Mouse (Mus musculus) gastrocnemius, postnatal 25 days (tissue): ENCODE results near the gene Il11. TPM values are rescaled to one million over a fixed set of nuclear protein-coding genes. Genes with fewer than 3 reads are reported as not detected.
"Not testable (repeated sequence)": the region's sequence is repeated elsewhere in the genome, so short reads cannot be mapped to it uniquely, and the experiment has no call there.

Experiments
- DNase-seq: peaks from one replicate; pipeline ENCODE4 v3.0.0; 2022
- long read RNA-seq, 2 experiments: library from polyadenylated mRNA; stranded (forward); transcript quantifications; one replicate each; pipeline ENCODE4 v2.0.0; 2021
- total RNA-seq, 2 experiments: library from RNA; stranded (reverse); gene quantifications; 1 replicate in 1 of 2; 2 replicates in 1 of 2; pipeline ENCODE4 v1.2.3; 2021

Gene Il11
- not detected for total RNA-seq
- long read RNA-seq, experiment 1, partial matches to known transcripts, result 0 of 1 reads
- long read RNA-seq, experiment 1, other reads (novel, unspliced or antisense), result 1 of 1 reads
- long read RNA-seq, experiment 2, result 0 reads

- DNase-seq, result no peak
These were observed at the start of gene Il11, which contains the start of gene Tmem190 for GRCm38 (mm10) chr7:4782759-4783158. Gene Il11, minus strand, starts transcription at chr7:4782859. Gene Tmem190, plus strand, starts transcription at chr7:4782937.

GRCm38 (mm10) chr7:4830476-4830875 lies 47.8 kb upstream of the Il11 start:
- no peak for DNase-seq

- DNase-seq, result no peak
These were observed 42.7 kb upstream of the Il11 start for GRCm38 (mm10) chr7:4825365-4825764.

- DNase-seq, result no peak
These were observed 39.7 kb upstream of the Il11 start for GRCm38 (mm10) chr7:4822162-4822907.

- DNase-seq, result no peak
These were observed 39.0 kb upstream of the Il11 start for GRCm38 (mm10) chr7:4821690-4822089.

- DNase-seq, result not testable (repeated sequence)
These were observed 38.3 kb upstream of the Il11 start for GRCm38 (mm10) chr7:4820925-4821324.

- DNase-seq, result no peak
These were observed 33.9 kb upstream of the Il11 start for GRCm38 (mm10) chr7:4816559-4816958.

- DNase-seq, result no peak
These were observed 30.6 kb upstream of the Il11 start for GRCm38 (mm10) chr7:4813105-4813791.

GRCm38 (mm10) chr7:4812303-4813104 lies 29.8 kb upstream of the Il11 start, which contains the start of gene Ube2s:
Gene Ube2s, minus strand, starts transcription at chr7:4812590.
- DNase-seq, result peak; percentile 99

GRCm38 (mm10) chr7:4811842-4812302 lies 29.2 kb upstream of the Il11 start:
- no peak for DNase-seq

GRCm38 (mm10) chr7:4811131-4811530 lies 28.5 kb upstream of the Il11 start:
- DNase-seq, result not testable (repeated sequence)

- no peak for DNase-seq
These were observed 24.1 kb upstream of the Il11 start for GRCm38 (mm10) chr7:4806716-4807115.

- DNase-seq, result no peak
These were observed 19.6 kb upstream of the Il11 start for GRCm38 (mm10) chr7:4802247-4802646.

GRCm38 (mm10) chr7:4795767-4796433 lies 13.2 kb upstream of the Il11 start:
- DNase-seq, result no peak

GRCm38 (mm10) chr7:4794631-4795168 lies 12.0 kb upstream of the Il11 start:
- DNase-seq, result no peak

GRCm38 (mm10) chr7:4793674-4794073 lies 11.0 kb upstream of the Il11 start:
- DNase-seq, result no peak

GRCm38 (mm10) chr7:4793248-4793647 lies 10.6 kb upstream of the Il11 start:
- DNase-seq, result not testable (repeated sequence)

- peak; percentile 95 for DNase-seq
These were observed 9.9 kb upstream of the Il11 start, which contains the start of gene Rpl28 for GRCm38 (mm10) chr7:4792278-4793212. Gene Rpl28, plus strand, starts transcription at chr7:4792874.

- DNase-seq, result peak; percentile 54
These were observed 6.8 kb upstream of the Il11 start, which contains the start of gene Tmem238 for GRCm38 (mm10) chr7:4789436-4789935. Gene Tmem238, minus strand, starts transcription at chr7:4789656.
